Mouse (Mus musculus): ENCODE measurements around the gene Tmem30a. TPM values are rescaled to one million over a fixed set of nuclear protein-coding genes. Genes with fewer than 3 reads are reported as not detected.

Gene Tmem30a
- 114 and 125 TPM in 2 replicates for polyA plus RNA-seq (2015; fragmentation: Nextera tagmentation; extraction: Ambion mirVana)

GRCm38 (mm10) chr9:79792841-79793835, at the start of gene Tmem30a:
Gene Tmem30a, minus strand, starts transcription at chr9:79793507.
- peaks cover 12% of the 10 kb centered on the region for H3K4me1 ChIP-seq (replicated peaks; ENCODE audit: control insufficient read depth, insufficient read depth, low read length)
- H3K9me3 ChIP-seq (ENCODE audit: control insufficient read depth, low read length): no peaks in the 10 kb centered on the region
- H3K27me3 ChIP-seq (replicated peaks; ENCODE audit: control insufficient read depth, insufficient read depth, low read length): no peaks in the 10 kb centered on the region
- under 1% methylated on average over 79 of the region's 91 CpGs for WGBS
- peak within 1 kb of the TSS; percentile 93 for H3K27ac ChIP-seq (ENCODE audit: low read length)
- peak within 1 kb of the TSS; percentile 81 for H3K4me2 ChIP-seq (ENCODE audit: low read length)
- peak within 1 kb of the TSS; percentile 99 for H3K4me3 ChIP-seq (replicated peaks; ENCODE audit: low read length)
- peak within 1 kb of the TSS; percentile 97 for H3K9ac ChIP-seq (replicated peaks; ENCODE audit: low read depth, low read length)
- no peaks in the 10 kb centered on the region for H3K36me3 ChIP-seq (ENCODE audit: control insufficient read depth, insufficient read depth)
- ATAC-seq: peak; percentile 99

- Histone ChIP-seq H3K9ac (replicated peaks; ENCODE audit: low read depth, low read length) (no peak overlapping the region), H3K4me1 (replicated peaks; ENCODE audit: control insufficient read depth, insufficient read depth, low read length) (no peaks in the 10 kb centered on the region), H3K4me3 (replicated peaks; ENCODE audit: low read length) (no peak overlapping the region)
Measured at GRCm38 (mm10) chr9:79842615-79843014, 49.3 kb upstream of the Tmem30a start.

GRCm38 (mm10) chr9:79842028-79842427, 48.7 kb upstream of the Tmem30a start:
- no peaks in the 10 kb centered on the region for H3K27me3 ChIP-seq (replicated peaks; ENCODE audit: control insufficient read depth, insufficient read depth, low read length)
- no peaks in the 10 kb centered on the region for H3K9me3 ChIP-seq (ENCODE audit: control insufficient read depth, low read length)
- no peak for ATAC-seq
- H3K27ac ChIP-seq (ENCODE audit: low read length): no peak overlapping the region
- no peak overlapping the region for H3K4me2 ChIP-seq (ENCODE audit: low read length)
- no peaks in the 10 kb centered on the region for H3K36me3 ChIP-seq (ENCODE audit: control insufficient read depth, insufficient read depth)
- H3K4me1 ChIP-seq (replicated peaks; ENCODE audit: control insufficient read depth, insufficient read depth, low read length): no peaks in the 10 kb centered on the region
- H3K4me3 ChIP-seq (replicated peaks; ENCODE audit: low read length): no peak overlapping the region
- H3K9ac ChIP-seq (replicated peaks; ENCODE audit: low read depth, low read length): no peak overlapping the region

More at GRCm38 (mm10) chr9:79842615-79843014, 49.3 kb upstream of the Tmem30a start:
- no peaks in the 10 kb centered on the region for H3K36me3 ChIP-seq (ENCODE audit: control insufficient read depth, insufficient read depth)
- no peaks in the 10 kb centered on the region for H3K27me3 ChIP-seq (replicated peaks; ENCODE audit: control insufficient read depth, insufficient read depth, low read length)
- WGBS: 92% methylated on average over 6 of the region's 6 CpGs
- H3K9me3 ChIP-seq (ENCODE audit: control insufficient read depth, low read length): no peaks in the 10 kb centered on the region
- H3K4me2 ChIP-seq (ENCODE audit: low read length): no peak overlapping the region
- no peak overlapping the region for H3K27ac ChIP-seq (ENCODE audit: low read length)
- no peak for ATAC-seq

GRCm38 (mm10) chr9:79831294-79831693, 38.0 kb upstream of the Tmem30a start:
- ATAC-seq: peak; percentile 47; the same call in 1 of the 2 replicates
- 60% methylated on average over 1 of the region's 1 CpGs for WGBS

GRCm38 (mm10) chr9:79830874-79831273, 37.6 kb upstream of the Tmem30a start:
- H3K4me1 ChIP-seq (replicated peaks; ENCODE audit: control insufficient read depth, insufficient read depth, low read length): peaks cover 10% of the 10 kb centered on the region
- 6% methylated on average over 4 of the region's 4 CpGs for WGBS
- H3K9ac ChIP-seq (replicated peaks; ENCODE audit: low read depth, low read length): no peak overlapping the region
- no peaks in the 10 kb centered on the region for H3K27me3 ChIP-seq (replicated peaks; ENCODE audit: control insufficient read depth, insufficient read depth, low read length)
- H3K4me3 ChIP-seq (replicated peaks; ENCODE audit: low read length): no peak overlapping the region
- H3K4me2 ChIP-seq (ENCODE audit: low read length): peak overlapping the region; percentile 56
- peak; percentile 91 for ATAC-seq
- H3K36me3 ChIP-seq (ENCODE audit: control insufficient read depth, insufficient read depth): no peaks in the 10 kb centered on the region
- H3K9me3 ChIP-seq (ENCODE audit: control insufficient read depth, low read length): no peaks in the 10 kb centered on the region
- H3K27ac ChIP-seq (ENCODE audit: low read length): no peak overlapping the region

More at GRCm38 (mm10) chr9:79831294-79831693, 38.0 kb upstream of the Tmem30a start:
- Histone ChIP-seq H3K27ac (ENCODE audit: low read length) (no peak overlapping the region), H3K4me1 (replicated peaks; ENCODE audit: control insufficient read depth, insufficient read depth, low read length) (peaks cover 10% of the 10 kb centered on the region), H3K36me3 (ENCODE audit: control insufficient read depth, insufficient read depth) (no peaks in the 10 kb centered on the region), H3K27me3 (replicated peaks; ENCODE audit: control insufficient read depth, insufficient read depth, low read length) (no peaks in the 10 kb centered on the region), H3K9me3 (ENCODE audit: control insufficient read depth, low read length) (no peaks in the 10 kb centered on the region), H3K4me2 (ENCODE audit: low read length) (no peak overlapping the region), H3K4me3 (replicated peaks; ENCODE audit: low read length) (no peak overlapping the region), H3K9ac (replicated peaks; ENCODE audit: low read depth, low read length) (no peak overlapping the region)

- no peaks in the 10 kb centered on the region for H3K27me3 ChIP-seq (replicated peaks; ENCODE audit: control insufficient read depth, insufficient read depth, low read length)
- H3K4me1 ChIP-seq (replicated peaks; ENCODE audit: control insufficient read depth, insufficient read depth, low read length): peaks cover 10% of the 10 kb centered on the region
- H3K4me3 ChIP-seq (replicated peaks; ENCODE audit: low read length): peak overlapping the region; percentile 25
- WGBS: 11% methylated on average over 23 of the region's 23 CpGs
- H3K9ac ChIP-seq (replicated peaks; ENCODE audit: low read depth, low read length): peak overlapping the region; percentile 28; the same call in 1 of the 2 replicates
- H3K4me2 ChIP-seq (ENCODE audit: low read length): peak overlapping the region; percentile 56
- ATAC-seq: 0 out of 2 replicates have a peak, but pooled peaks have one; percentile 8
- H3K27ac ChIP-seq (ENCODE audit: low read length): no peak overlapping the region
- no peaks in the 10 kb centered on the region for H3K36me3 ChIP-seq (ENCODE audit: control insufficient read depth, insufficient read depth)
- H3K9me3 ChIP-seq (ENCODE audit: control insufficient read depth, low read length): no peaks in the 10 kb centered on the region
Measured at GRCm38 (mm10) chr9:79829842-79830800, 36.8 kb upstream of the Tmem30a start.

- 36% methylated on average over 2 of the region's 2 CpGs for WGBS
- no peaks in the 10 kb centered on the region for H3K9me3 ChIP-seq (ENCODE audit: control insufficient read depth, low read length)
Measured at GRCm38 (mm10) chr9:79827072-79827471, 33.8 kb upstream of the Tmem30a start.

GRCm38 (mm10) chr9:79825526-79825925, 32.2 kb upstream of the Tmem30a start:
- 17% methylated on average over 7 of the region's 7 CpGs for WGBS
- H3K9ac ChIP-seq (replicated peaks; ENCODE audit: low read depth, low read length): no peak overlapping the region
- H3K27me3 ChIP-seq (replicated peaks; ENCODE audit: control insufficient read depth, insufficient read depth, low read length): no peaks in the 10 kb centered on the region

More at GRCm38 (mm10) chr9:79827072-79827471, 33.8 kb upstream of the Tmem30a start:
- H3K36me3 ChIP-seq (ENCODE audit: control insufficient read depth, insufficient read depth): no peaks in the 10 kb centered on the region
- peaks cover 10% of the 10 kb centered on the region for H3K4me1 ChIP-seq (replicated peaks; ENCODE audit: control insufficient read depth, insufficient read depth, low read length)
- no peaks in the 10 kb centered on the region for H3K27me3 ChIP-seq (replicated peaks; ENCODE audit: control insufficient read depth, insufficient read depth, low read length)
- H3K9ac ChIP-seq (replicated peaks; ENCODE audit: low read depth, low read length): no peak overlapping the region
- H3K4me2 ChIP-seq (ENCODE audit: low read length): no peak overlapping the region
- H3K27ac ChIP-seq (ENCODE audit: low read length): no peak overlapping the region
- ATAC-seq: no peak
- no peak overlapping the region for H3K4me3 ChIP-seq (replicated peaks; ENCODE audit: low read length)

More at GRCm38 (mm10) chr9:79825526-79825925, 32.2 kb upstream of the Tmem30a start:
- H3K9me3 ChIP-seq (ENCODE audit: control insufficient read depth, low read length): no peaks in the 10 kb centered on the region
- no peaks in the 10 kb centered on the region for H3K36me3 ChIP-seq (ENCODE audit: control insufficient read depth, insufficient read depth)
- H3K4me3 ChIP-seq (replicated peaks; ENCODE audit: low read length): no peak overlapping the region
- peaks cover 6% of the 10 kb centered on the region; the same call in 1 of the 2 replicates for H3K4me1 ChIP-seq (replicated peaks; ENCODE audit: control insufficient read depth, insufficient read depth, low read length)
- H3K4me2 ChIP-seq (ENCODE audit: low read length): no peak overlapping the region
- H3K27ac ChIP-seq (ENCODE audit: low read length): no peak overlapping the region
- no peak for ATAC-seq
